In the genomic region with DNA sequence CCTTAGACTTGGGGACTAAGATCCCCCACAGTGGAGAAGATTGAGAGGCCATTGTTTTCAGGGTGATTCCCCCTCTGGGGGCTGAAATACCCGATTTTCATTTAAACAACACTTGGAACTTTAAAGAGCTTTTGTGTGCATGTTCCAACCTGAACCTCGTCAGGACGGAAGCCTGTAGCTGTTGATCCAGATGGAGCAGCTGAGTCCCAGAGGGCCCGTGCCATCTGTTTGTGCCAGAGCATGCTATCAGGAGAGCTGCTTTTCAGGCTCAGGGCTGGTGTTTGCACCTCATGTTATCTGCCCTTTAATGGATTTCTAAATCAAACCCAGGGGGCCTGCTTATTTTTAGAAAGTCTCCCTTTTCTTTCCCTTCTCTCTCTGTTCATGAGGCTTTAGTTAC, we compare ENCODE assay signal across 19 mouse cellular contexts. TPM values are rescaled to one million over a fixed set of nuclear protein-coding genes. Genes with fewer than 3 reads are reported as not detected.
A peak's percentile ranks its signal among the peaks of the same experiment; 100 is the strongest.
DNase-seq lines count a peak whose midpoint lies in the region; ATAC-seq lines count a peak whose summit lies in the region.
"Had no signal": no experiment of that assay in that cellular context is flagged by ENCODE, and none has a peak within 500 bp of the region (broad histone marks: within the 10 kb centered on the region; RNA-seq: fewer than 3 reads in every experiment).

No protein-coding gene starts in this region.

- H3K27ac ChIP-seq in heart, embryonic 10.5 days = peak overlapping the region; percentile 23; the same call in 1 of the 2 replicates
- H3K27ac ChIP-seq in midbrain, embryonic 14.5 days (replicated peaks; ENCODE audit: low read depth, low read length) = no peak overlapping the region
- H3K27ac ChIP-seq in midbrain, embryonic 13.5 days = no peak overlapping the region
- H3K27ac ChIP-seq: heart, embryonic 15.5 days; hindbrain, embryonic 15.5 days; kidney, postnatal 0 days; limb, embryonic 13.5 days; liver, embryonic 14.5 days; neural tube, embryonic 12.5 days had no signal

- 57% methylated on average over 4 of the region's 4 CpGs for WGBS in heart, embryonic 10.5 days
- WGBS in midbrain, embryonic 14.5 days = 50% methylated on average over 4 of the region's 4 CpGs
- 40% methylated on average over 4 of the region's 4 CpGs for WGBS in midbrain, embryonic 13.5 days

- no peaks in the 10 kb centered on the region for H3K27me3 ChIP-seq in heart, embryonic 10.5 days (ENCODE audit: insufficient read depth, poor library complexity, severe bottlenecking)
- H3K27me3 ChIP-seq in midbrain, embryonic 14.5 days (ENCODE audit: control insufficient read depth, insufficient read depth, low read length) = no peaks in the 10 kb centered on the region
- no peaks in the 10 kb centered on the region for H3K27me3 ChIP-seq in midbrain, embryonic 13.5 days
- H3K27me3 ChIP-seq: heart, embryonic 15.5 days; hindbrain, embryonic 15.5 days; limb, embryonic 13.5 days; neural tube, embryonic 12.5 days had no signal

- H3K9ac ChIP-seq in midbrain, embryonic 14.5 days (replicated peaks; ENCODE audit: low read length) = no peak overlapping the region
- H3K9ac ChIP-seq in midbrain, embryonic 13.5 days (replicated peaks) = no peak overlapping the region
- H3K9ac ChIP-seq: heart, embryonic 15.5 days; hindbrain, embryonic 15.5 days; limb, embryonic 13.5 days; liver, embryonic 14.5 days; neural tube, embryonic 12.5 days had no signal

- DNase-seq in heart, embryonic 10.5 days (ENCODE audit: low spot score) = no peak
- DNase-seq in heart, postnatal 36 days = no peak
- DNase-seq in midbrain, embryonic 14.5 days = peak; percentile 26
- DNase-seq in layer of hippocampus, adult 11-12 months (ENCODE audit: low spot score) = peak; percentile 79
- DNase-seq in layer of hippocampus, postnatal 25 days (ENCODE audit: extremely low spot score in 1 of 2, low spot score in 1 of 2) = peak; percentile 40 to 56
- no peak for DNase-seq in retina, embryonic 14.5 days (ENCODE audit: low spot score)
- DNase-seq: adrenal gland, postnatal 36 days; gastrocnemius, postnatal 14 days; right cerebral cortex, postnatal 14 days; thymus, postnatal 25 days had no signal

- intact Hi-C loops in heart, postnatal 36 days (cut with DNase I) = no loop called here

- no peaks in the 10 kb centered on the region for H3K9me3 ChIP-seq in heart, embryonic 10.5 days
- H3K9me3 ChIP-seq in midbrain, embryonic 14.5 days (ENCODE audit: control insufficient read depth, low read length) = no peaks in the 10 kb centered on the region
- H3K9me3 ChIP-seq in midbrain, embryonic 13.5 days = no peaks in the 10 kb centered on the region
- H3K9me3 ChIP-seq: heart, embryonic 15.5 days; hindbrain, embryonic 15.5 days; limb, embryonic 13.5 days; neural tube, embryonic 12.5 days had no signal

- peaks cover 26% of the 10 kb centered on the region for H3K4me1 ChIP-seq in heart, embryonic 10.5 days
- no peaks in the 10 kb centered on the region for H3K4me1 ChIP-seq in midbrain, embryonic 14.5 days (ENCODE audit: control insufficient read depth, insufficient read depth, low read length)
- H3K4me1 ChIP-seq in midbrain, embryonic 13.5 days (replicated peaks) = peaks cover 3% of the 10 kb centered on the region; the same call in 1 of the 2 replicates
- H3K4me1 ChIP-seq: limb, embryonic 13.5 days had no signal

- no peak overlapping the region for H3K4me3 ChIP-seq in heart, embryonic 10.5 days
- H3K4me3 ChIP-seq in midbrain, embryonic 14.5 days (replicated peaks; ENCODE audit: low read depth, low read length) = no peak overlapping the region
- H3K4me3 ChIP-seq in midbrain, embryonic 13.5 days (replicated peaks) = no peak overlapping the region
- H3K4me3 ChIP-seq: heart, embryonic 15.5 days; hindbrain, embryonic 15.5 days; limb, embryonic 13.5 days; neural tube, embryonic 12.5 days had no signal

- no peak for ATAC-seq in midbrain, embryonic 14.5 days (ENCODE audit: low FRiP score, low TSS enrichment)
- no peak for ATAC-seq in midbrain, embryonic 13.5 days
- ATAC-seq in megakaryocyte-erythroid progenitor cell, adult 5-6 weeks (replicated peaks; ENCODE audit: low FRiP score, low TSS enrichment, poor library complexity, severe bottlenecking) = no peak
- ATAC-seq: intestine, postnatal 0 days had no signal

- no peak overlapping the region for H3K4me2 ChIP-seq in midbrain, embryonic 14.5 days (ENCODE audit: low read length)
- no peak overlapping the region for H3K4me2 ChIP-seq in midbrain, embryonic 13.5 days (replicated peaks)
- H3K4me2 ChIP-seq: heart, embryonic 15.5 days; hindbrain, embryonic 15.5 days; limb, embryonic 13.5 days; neural tube, embryonic 12.5 days had no signal

- H3K36me3 ChIP-seq in heart, embryonic 10.5 days = peaks cover 49% of the 10 kb centered on the region
- H3K36me3 ChIP-seq in midbrain, embryonic 14.5 days (ENCODE audit: control insufficient read depth, insufficient read depth, low read length) = peaks cover 24% of the 10 kb centered on the region; the same call in 1 of the 2 replicates
- H3K36me3 ChIP-seq in midbrain, embryonic 13.5 days = peaks cover 38% of the 10 kb centered on the region

RNA-seq across cellular contexts. Expression of a gene that starts 19.3 kb away (rescaled TPM):
- 93.6 and 96.0 TPM in 2 replicates for polyA plus RNA-seq in heart, embryonic 10.5 days (2016; fragmentation: Nextera tagmentation; extraction: Ambion mirVana)
- 10 to 100 TPM; 48.2 to 48.8 TPM for total RNA-seq in heart, postnatal 36 days (2021)
- polyA plus RNA-seq in midbrain, embryonic 14.5 days (2014; fragmentation: Nextera tagmentation; extraction: Ambion mirVana) = 36.5 and 38.2 TPM in 2 replicates
- polyA plus RNA-seq in midbrain, embryonic 13.5 days (2015; fragmentation: Nextera tagmentation; extraction: Ambion mirVana) = 39.5 and 40.4 TPM in 2 replicates
- 10 to 100 TPM; 26.5 to 28.4 TPM for total RNA-seq in layer of hippocampus, postnatal 25 days (2021)
- 33.3 and 42.7 TPM in 2 replicates for total RNA-seq in megakaryocyte-erythroid progenitor cell, adult 5-6 weeks (2014; fragmentation: Nextera tagmentation)
- 24.8 and 30.4 TPM in 2 replicates for total RNA-seq in megakaryocyte-erythroid progenitor cell, adult 5-6 weeks (2017)

RNA-seq across cellular contexts. Expression of a gene that starts 19.4 kb away (rescaled TPM):
- polyA plus RNA-seq in heart, embryonic 10.5 days (2016; fragmentation: Nextera tagmentation; extraction: Ambion mirVana) = 57.9 and 60.2 TPM in 2 replicates
- total RNA-seq in heart, postnatal 36 days (2021) = 10 to 100 TPM; 47.0 to 49.2 TPM
- 57.3 and 62.2 TPM in 2 replicates for polyA plus RNA-seq in midbrain, embryonic 14.5 days (2014; fragmentation: Nextera tagmentation; extraction: Ambion mirVana)
- polyA plus RNA-seq in midbrain, embryonic 13.5 days (2015; fragmentation: Nextera tagmentation; extraction: Ambion mirVana) = 50.2 and 52.8 TPM in 2 replicates
- 10 to 100 TPM; 28.2 to 33.0 TPM for total RNA-seq in layer of hippocampus, postnatal 25 days (2021)
- 52.6 and 57.6 TPM in 2 replicates for total RNA-seq in megakaryocyte-erythroid progenitor cell, adult 5-6 weeks (2014; fragmentation: Nextera tagmentation)
- total RNA-seq in megakaryocyte-erythroid progenitor cell, adult 5-6 weeks (2017) = 60.9 and 74.7 TPM in 2 replicates

Comparison
In these comparisons a context has a peak if more than half of its experiments do, and no peak if none do; other contexts are left out.
1. DNase-seq: peak in midbrain, embryonic 14.5 days (single experiment), layer of hippocampus, adult 11-12 months (single experiment) and layer of hippocampus, postnatal 25 days (2 of 2); none in heart, embryonic 10.5 days (single experiment), heart, postnatal 36 days (0 of 2) and retina, embryonic 14.5 days (single experiment).